Mouse (Mus musculus): Measurements from ENCODE around the gene Gm4353. TPM values are rescaled to one million over a fixed set of nuclear protein-coding genes. Genes with fewer than 3 reads are reported as not detected.

Gm4353 gene
- total RNA-seq, 1 experiment from 2014 or later: 0.67 TPM

GRCm38 (mm10) chr7:116092710-116093465 is 8.5 kb upstream of the Gm4353 start:
- ATAC-seq (replicated peaks; ENCODE audit: insufficient number of reproducible peaks, low FRiP score, low TSS enrichment, poor library complexity, severe bottlenecking): peak; percentile 99

- ATAC-seq (replicated peaks; ENCODE audit: insufficient number of reproducible peaks, low FRiP score, low TSS enrichment, poor library complexity, severe bottlenecking): no peak
Observed at GRCm38 (mm10) chr7:116060739-116061138, 23.7 kb downstream of the Gm4353 start.

- ATAC-seq (replicated peaks; ENCODE audit: insufficient number of reproducible peaks, low FRiP score, low TSS enrichment, poor library complexity, severe bottlenecking): no peak
Observed at GRCm38 (mm10) chr7:116040470-116041019, 43.9 kb downstream of the Gm4353 start.

GRCm38 (mm10) chr7:116039538-116040466 is 44.6 kb downstream of the Gm4353 start:
- ATAC-seq (replicated peaks; ENCODE audit: insufficient number of reproducible peaks, low FRiP score, low TSS enrichment, poor library complexity, severe bottlenecking): peak; percentile 63

- ATAC-seq (replicated peaks; ENCODE audit: insufficient number of reproducible peaks, low FRiP score, low TSS enrichment, poor library complexity, severe bottlenecking): no peak
Observed at GRCm38 (mm10) chr7:116039196-116039537, 45.3 kb downstream of the Gm4353 start, which contains the start of gene 1110004F10Rik. Gene 1110004F10Rik, plus strand, starts transcription at chr7:116039397.

GRCm38 (mm10) chr7:116038511-116038910 is 45.9 kb downstream of the Gm4353 start, which contains the start of gene Sox6:
Gene Sox6, minus strand, starts transcription at chr7:116038796.
- ATAC-seq (replicated peaks; ENCODE audit: insufficient number of reproducible peaks, low FRiP score, low TSS enrichment, poor library complexity, severe bottlenecking): no peak

- no peak for ATAC-seq (replicated peaks; ENCODE audit: insufficient number of reproducible peaks, low FRiP score, low TSS enrichment, poor library complexity, severe bottlenecking)
Observed at GRCm38 (mm10) chr7:116038024-116038423, 46.4 kb downstream of the Gm4353 start.

- ATAC-seq (replicated peaks; ENCODE audit: insufficient number of reproducible peaks, low FRiP score, low TSS enrichment, poor library complexity, severe bottlenecking): no peak
Observed at GRCm38 (mm10) chr7:116036591-116037555, 47.6 kb downstream of the Gm4353 start.

GRCm38 (mm10) chr7:116035504-116035903 is 48.9 kb downstream of the Gm4353 start:
- ATAC-seq (replicated peaks; ENCODE audit: insufficient number of reproducible peaks, low FRiP score, low TSS enrichment, poor library complexity, severe bottlenecking): no peak

GRCm38 (mm10) chr7:116034282-116034758 is 50.1 kb downstream of the Gm4353 start:
- no peak for ATAC-seq (replicated peaks; ENCODE audit: insufficient number of reproducible peaks, low FRiP score, low TSS enrichment, poor library complexity, severe bottlenecking)

- ATAC-seq (replicated peaks; ENCODE audit: insufficient number of reproducible peaks, low FRiP score, low TSS enrichment, poor library complexity, severe bottlenecking): no peak
Observed at GRCm38 (mm10) chr7:116033371-116034241, 50.8 kb downstream of the Gm4353 start.

Other genes with a start within 250 kb of the Gm4353 start
- gene Sox6, start 45.8 kb downstream of the Gm4353 start, total RNA-seq (2017): 0.29 to 2.1 TPM in 2 of 3 replicates, not detected in the other
- gene 1110004F10Rik, start 45.2 kb downstream of the Gm4353 start, total RNA-seq (2017): 163 to 218 TPM (median 176 TPM) in 3 replicates
- 0.76 to 1.5 TPM (median 0.96 TPM) in 3 replicates for gene Plekha7, start 223.7 kb upstream of the Gm4353 start, total RNA-seq (2017)
- 1,896 to 2,322 TPM (median 2,106 TPM) in 3 replicates for gene Rps13, start 249.6 kb upstream of the Gm4353 start, total RNA-seq (2017)

All from monocyte, adult 5-6 weeks (primary cell).